ENCODE assay signal across 21 mouse cellular contexts in genomic region chr2:26225242-26225641, GRCm38 (mm10). TPM values are rescaled to one million over a fixed set of nuclear protein-coding genes. Genes with fewer than 3 reads are reported as not detected.
"Had no signal": no experiment of that assay in that cellular context is flagged by ENCODE, and none has a peak within 500 bp of the region (broad histone marks: within the 10 kb centered on the region; RNA-seq: fewer than 3 reads in every experiment).

No protein-coding gene starts in this region.

- H3K27me3 ChIP-seq: liver, embryonic 15.5 days; midbrain, embryonic 15.5 days; neural tube, embryonic 12.5 days had no signal

- H3K9ac ChIP-seq: liver, embryonic 15.5 days; midbrain, embryonic 15.5 days; neural tube, embryonic 12.5 days had no signal

- H3K4me1 ChIP-seq: liver, embryonic 15.5 days; midbrain, embryonic 15.5 days; neural tube, embryonic 12.5 days had no signal

- ATAC-seq: lung, postnatal 0 days; midbrain, embryonic 15.5 days had no signal

- DNase-seq: kidney, adult 11 months; kidney, postnatal 10 days; kidney, postnatal 4 days; lung, adult 2 months; lung, postnatal 36 days; retina, postnatal 1 day; right cerebral cortex, postnatal 14 days had no signal

- H3K4me2 ChIP-seq: liver, embryonic 15.5 days; midbrain, embryonic 15.5 days; neural tube, embryonic 12.5 days had no signal

- H3K9me3 ChIP-seq: liver, embryonic 15.5 days; midbrain, embryonic 15.5 days; neural tube, embryonic 12.5 days had no signal

- H3K27ac ChIP-seq: left cerebral cortex, adult 2 months; liver, embryonic 15.5 days; midbrain, embryonic 15.5 days; neural tube, embryonic 12.5 days had no signal

- H3K4me3 ChIP-seq: left cerebral cortex, adult 2 months; liver, embryonic 15.5 days; midbrain, embryonic 15.5 days; neural tube, embryonic 12.5 days had no signal

RNA-seq across cellular contexts. Expression of gene Lhx3, which starts 17.2 kb away (rescaled TPM):
- total RNA-seq: layer of hippocampus, postnatal 14 days; left cerebral cortex, postnatal 14 days; liver, adult 2 months; megakaryocyte progenitor cell, adult 5-6 weeks; monocyte, adult 5-6 weeks; neutrophil, adult 5-6 weeks had no signal
- polyA plus RNA-seq: kidney, embryonic 14.5 days; limb, embryonic 11.5 days; liver, adult 2 months; liver, embryonic 15.5 days; lung, adult 2 months; lung, postnatal 0 days; midbrain, embryonic 15.5 days; spleen, adult 2 months had no signal
